Mouse (Mus musculus) heart, adult 2 months (tissue): ENCODE data around the gene Rtn2.

ENCODE experiments used
- CTCF ChIP-seq: fragments of 200-600 bp; IDR thresholded peaks from 2 replicates; pipeline ENCODE4 v1.8.1; 2022; ENCODE audit warnings: antibody characterized with exemption, mild to moderate bottlenecking, moderate library complexity
- POLR2A ChIP-seq: fragments of 200-500 bp; IDR thresholded peaks from 2 replicates; pipeline ENCODE4 v1.6.1; 2011; ENCODE audit warnings: mild to moderate bottlenecking, low read depth, low read length, control low read depth; ENCODE audit not compliant: insufficient read depth

DNA sequence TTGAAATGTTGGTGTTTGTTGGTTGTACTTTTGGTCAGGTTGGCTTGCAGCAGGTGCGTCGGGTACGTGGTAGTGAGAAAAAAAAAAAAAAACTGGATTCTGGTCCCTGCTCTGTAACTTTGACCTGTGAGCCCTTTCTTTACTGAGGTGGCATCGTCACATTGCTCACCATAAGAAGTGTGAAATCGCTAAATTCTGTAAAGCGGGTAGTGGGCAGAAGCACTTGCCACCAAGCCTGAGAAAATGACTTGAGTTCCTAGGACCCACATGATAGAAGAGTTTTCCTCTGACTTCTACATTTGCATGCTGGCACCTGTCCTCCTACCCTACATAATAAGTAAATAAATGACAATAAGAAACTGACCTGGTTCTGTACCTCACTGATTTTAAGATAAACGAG, 38.2 kb downstream of the Rtn2 start:
- TF ChIP-seq CTCF (no peak), POLR2A (no peak)
